Mouse (Mus musculus) heart, embryonic 14.5 days (tissue): ENCODE results near the gene Traf4. TPM values are rescaled to one million over a fixed set of nuclear protein-coding genes. Genes with fewer than 3 reads are reported as not detected.
"Not testable (repeated sequence)": the region's sequence is repeated elsewhere in the genome, so short reads cannot be mapped to it uniquely, and the experiment has no call there.

ENCODE experiments used
- ATAC-seq: fragments of 200-750 bp; cut with Nextera tagmentation; 2 replicates; pipeline ENCODE4 v1.8.0; 2017; ENCODE audit warnings: low read depth, moderate TSS enrichment; ENCODE audit not compliant: insufficient number of reproducible peaks, insufficient read depth, low FRiP score
- H3K27ac ChIP-seq, 2 experiments: fragments of 200-500 bp in 1 of 2; fragments of 300-500 bp in 1 of 2; sonication (generic) in 1 of 2; replicated peaks in 1 of 2; 2 replicates each; pipeline ENCODE4 v1.5.1; 2012 to 2014; ENCODE audit warnings: low read depth in 2 of 2, low read length in 2 of 2, control low read depth in 1 of 2, mild to moderate bottlenecking in 1 of 2, mixed read lengths in 1 of 2; ENCODE audit not compliant: control insufficient read depth in 1 of 2, insufficient read depth in 1 of 2
- H3K27me3 ChIP-seq: fragments of 300-500 bp; sonication (generic); 2 replicates; pipeline ENCODE4 v1.6.1; 2014; ENCODE audit warnings: mild to moderate bottlenecking, low read length, control low read depth; ENCODE audit not compliant: control insufficient read depth, insufficient read depth
- H3K36me3 ChIP-seq: fragments of 300-500 bp; sonication (generic); 2 replicates; pipeline ENCODE4 v1.6.1; 2014; ENCODE audit warnings: mild to moderate bottlenecking, control low read depth, low read length, mixed read lengths; ENCODE audit not compliant: control insufficient read depth, insufficient read depth
- H3K4me1 ChIP-seq, 2 experiments: fragments of 200-500 bp in 1 of 2; fragments of 300-500 bp in 1 of 2; sonication (generic) in 1 of 2; 2 replicates each; pipeline ENCODE4 v1.6.1; 2012 to 2014; ENCODE audit warnings: low read length in 2 of 2, control low read depth in 1 of 2, mixed read lengths in 1 of 2; ENCODE audit not compliant: control insufficient read depth in 2 of 2, insufficient read depth in 2 of 2
- H3K4me2 ChIP-seq: fragments of 300-500 bp; sonication (generic); 2 replicates; pipeline ENCODE4 v1.6.1; 2014; ENCODE audit warnings: mild to moderate bottlenecking, low read length
- H3K4me3 ChIP-seq, 2 experiments: fragments of 200-500 bp in 1 of 2; fragments of 300-500 bp in 1 of 2; sonication (generic) in 1 of 2; 2 replicates each; pipeline ENCODE4 v1.5.1; 2012 to 2014; ENCODE audit warnings: low read length in 2 of 2, mild to moderate bottlenecking in 2 of 2, control low read depth in 1 of 2, low read depth in 1 of 2, moderate library complexity in 1 of 2; ENCODE audit not compliant: control insufficient read depth in 1 of 2, insufficient read depth in 1 of 2
- H3K9ac ChIP-seq: fragments of 300-500 bp; sonication (generic); 2 replicates; pipeline ENCODE4 v1.6.1; 2014; ENCODE audit warnings: mild to moderate bottlenecking, low read length
- H3K9me3 ChIP-seq: fragments of 300-500 bp; sonication (generic); 2 replicates; pipeline ENCODE4 v1.6.1; 2016; ENCODE audit warnings: low read length, control low read depth; ENCODE audit not compliant: control insufficient read depth
- WGBS: fragments of 180-500 bp; shearing (Covaris S2); extraction: QIAGEN DNeasy Blood & Tissue Kit; methylation state at CpG from one replicate; pipeline ENCODE4 v1.1.7; 2014; 5-methylcytosine and 5-hydroxymethylcytosine counted together
- polyA plus RNA-seq: library from polyadenylated mRNA; unstranded; fragments of >200 nt; fragmentation: Nextera tagmentation; extraction: Ambion mirVana; gene quantifications from 2 replicates; pipeline ENCODE4 v1.2.1, GENCODE M21; 2014

Traf4 gene
- polyA plus RNA-seq, 1 experiment from 2014 or later = 25.6 TPM

GRCm38 (mm10) chr11:78140665-78141064, 24.7 kb downstream of the Traf4 start:
- H3K4me1 ChIP-seq = peaks cover 2 to 29% of the 10 kb centered on the region in 2 experiments; a peak in 3 of 4 replicates

GRCm38 (mm10) chr11:78138023-78138422, 27.4 kb downstream of the Traf4 start:
- Histone ChIP-seq H3K9ac (no peak overlapping the region), H3K36me3 (peaks cover 3% of the 10 kb centered on the region), H3K27me3 (no peaks in the 10 kb centered on the region), H3K9me3 (no peaks in the 10 kb centered on the region), H3K4me1 (peaks cover 5 to 35% of the 10 kb centered on the region in 2 experiments; a peak in 3 of 4 replicates), H3K4me3 (no peak overlapping the region), H3K4me2 (no peak overlapping the region), H3K27ac (peak overlapping the region; percentile 13 to 64; a peak in 2 of 4 replicates)
- ATAC-seq = no peak
- WGBS = 77% methylated on average over 3 of the region's 3 CpGs

More at GRCm38 (mm10) chr11:78140665-78141064, 24.7 kb downstream of the Traf4 start:
- no peak overlapping the region for H3K9ac ChIP-seq
- no peak for ATAC-seq
- H3K27me3 ChIP-seq = no peaks in the 10 kb centered on the region
- H3K4me2 ChIP-seq = peak overlapping the region; percentile 3; the same call in 1 of the 2 replicates
- H3K4me3 ChIP-seq = no peak overlapping the region
- H3K9me3 ChIP-seq = no peaks in the 10 kb centered on the region
- H3K36me3 ChIP-seq = peaks cover 29% of the 10 kb centered on the region
- no peak overlapping the region; a peak in 1 of 4 replicates for H3K27ac ChIP-seq
- WGBS = 25% methylated on average over 5 of the region's 5 CpGs

- peaks cover 7 to 40% of the 10 kb centered on the region in 2 experiments for H3K4me1 ChIP-seq
- no peak for ATAC-seq
Observed at GRCm38 (mm10) chr11:78137584-78137983, 27.8 kb downstream of the Traf4 start.

GRCm38 (mm10) chr11:78136132-78136531, 29.3 kb downstream of the Traf4 start:
- Histone ChIP-seq H3K4me3 (no peak overlapping the region), H3K27ac (no peak overlapping the region), H3K4me1 (peaks cover 7 to 38% of the 10 kb centered on the region in 2 experiments), H3K27me3 (no peaks in the 10 kb centered on the region), H3K9ac (no peak overlapping the region), H3K4me2 (no peak overlapping the region), H3K36me3 (no peaks in the 10 kb centered on the region), H3K9me3 (no peaks in the 10 kb centered on the region)
- WGBS = 67% methylated on average over 1 of the region's 1 CpGs
- no peak for ATAC-seq

More at GRCm38 (mm10) chr11:78137584-78137983, 27.8 kb downstream of the Traf4 start:
- Histone ChIP-seq H3K4me3 (no peak overlapping the region), H3K27me3 (no peaks in the 10 kb centered on the region), H3K9me3 (no peaks in the 10 kb centered on the region), H3K36me3 (no peaks in the 10 kb centered on the region), H3K9ac (no peak overlapping the region), H3K4me2 (no peak overlapping the region), H3K27ac (peak overlapping the region; percentile 3 to 64; a peak in 2 of 4 replicates)
- 57% methylated on average over 4 of the region's 4 CpGs for WGBS

GRCm38 (mm10) chr11:78135314-78135713, 30.1 kb downstream of the Traf4 start:
- H3K9me3 ChIP-seq, H3K27ac ChIP-seq, H3K4me3 ChIP-seq, H3K9ac ChIP-seq, H3K36me3 ChIP-seq, H3K4me2 ChIP-seq, ATAC-seq, H3K27me3 ChIP-seq: not testable (repeated sequence)
- WGBS = 95% methylated on average over 7 of the region's 7 CpGs
- peaks cover 7 to 30% of the 10 kb centered on the region in 2 experiments for H3K4me1 ChIP-seq

- Histone ChIP-seq H3K4me1 (peaks cover 7 to 29% of the 10 kb centered on the region in 2 experiments), H3K9ac (no peak overlapping the region), H3K4me3 (no peak overlapping the region), H3K36me3 (no peaks in the 10 kb centered on the region), H3K4me2 (no peak overlapping the region), H3K9me3 (no peaks in the 10 kb centered on the region), H3K27me3 (no peaks in the 10 kb centered on the region), H3K27ac (no peak overlapping the region)
- 87% methylated on average over 3 of the region's 3 CpGs for WGBS
- no peak for ATAC-seq
Observed at GRCm38 (mm10) chr11:78134344-78134743, 31.0 kb downstream of the Traf4 start.

GRCm38 (mm10) chr11:78133915-78134314, 31.5 kb downstream of the Traf4 start:
- Histone ChIP-seq H3K9ac (no peak overlapping the region), H3K4me3 (no peak overlapping the region), H3K27ac (no peak overlapping the region), H3K9me3 (no peaks in the 10 kb centered on the region), H3K27me3 (no peaks in the 10 kb centered on the region), H3K36me3 (no peaks in the 10 kb centered on the region), H3K4me2 (no peak overlapping the region), H3K4me1 (peaks cover 10 to 33% of the 10 kb centered on the region in 2 experiments)
- ATAC-seq = no peak
- 92% methylated on average over 6 of the region's 6 CpGs for WGBS

GRCm38 (mm10) chr11:78129458-78129857, 35.9 kb downstream of the Traf4 start:
- Histone ChIP-seq H3K4me2 (no peak overlapping the region), H3K9ac (no peak overlapping the region), H3K27ac (peak overlapping the region; percentile 9 to 35; a peak in 1 of 4 replicates), H3K9me3 (no peaks in the 10 kb centered on the region), H3K4me3 (no peak overlapping the region), H3K4me1 (peaks cover 8 to 37% of the 10 kb centered on the region in 2 experiments), H3K27me3 (no peaks in the 10 kb centered on the region), H3K36me3 (0 out of 2 replicates have a peak, but pooled peaks cover 6% of the 10 kb centered on the region)
- WGBS = 44% methylated on average over 8 of the region's 8 CpGs
- no peak for ATAC-seq
